Mouse (Mus musculus): ENCODE results near the gene Rims4.

DNA sequence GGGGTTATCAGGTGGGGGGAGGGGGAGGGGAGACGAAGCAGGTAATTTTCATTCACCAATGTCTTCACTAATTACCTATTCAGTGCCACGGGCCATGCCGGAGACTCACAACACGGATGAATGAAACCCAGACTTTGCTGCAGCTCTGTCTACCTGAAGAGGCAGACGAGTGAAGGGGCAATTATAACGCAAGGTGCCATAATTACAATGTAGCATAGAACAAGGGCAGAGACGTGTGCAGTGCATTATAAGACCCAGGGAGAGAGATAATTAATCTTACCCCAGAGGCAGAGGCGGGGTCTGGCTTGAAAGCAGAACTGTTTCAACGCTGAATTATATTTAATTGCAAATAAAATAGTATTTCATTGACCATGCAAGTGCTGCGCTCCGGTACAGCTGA is 27.9 kb downstream of the Rims4 start:
- TF ChIP-seq CTCF (IDR thresholded peaks at IDR 0.05; ENCODE audit: low read depth) = no peak
- no peak for TF ChIP-seq EP300 (optimal IDR thresholded peaks at IDR 0.05)
